18 mouse cellular contexts compared by ENCODE assay signal in the genomic region with DNA sequence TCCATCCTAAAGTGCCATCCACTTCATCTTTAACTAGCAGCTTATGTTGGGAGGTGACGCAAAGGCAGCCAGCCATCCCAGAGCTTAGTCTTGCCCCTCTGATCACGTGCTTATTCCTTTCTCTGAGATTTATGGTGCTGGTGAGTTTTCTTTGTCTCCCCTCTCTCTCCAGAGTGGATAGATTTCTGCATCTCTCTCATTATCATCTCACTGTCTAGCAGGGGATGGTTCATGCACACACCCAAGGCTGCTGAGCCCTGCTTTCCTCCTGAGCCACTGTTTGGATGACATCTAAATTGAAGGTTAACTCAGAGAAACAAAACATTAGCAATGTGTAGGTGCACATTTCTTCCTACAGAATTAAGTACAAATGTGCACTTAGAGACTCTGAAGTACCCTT.
A peak's percentile ranks its signal among the peaks of the same experiment; 100 is the strongest.
DNase-seq lines count a peak whose midpoint lies in the region; ATAC-seq lines count a peak whose summit lies in the region.
"Had no signal": no experiment of that assay in that cellular context is flagged by ENCODE, and none has a peak within 500 bp of the region (broad histone marks: within the 10 kb centered on the region; RNA-seq: fewer than 3 reads in every experiment).

No protein-coding gene starts in this region.

- H3K4me2 ChIP-seq in kidney, embryonic 15.5 days, result no peak overlapping the region
- no peak overlapping the region for H3K4me2 ChIP-seq in neural tube, embryonic 14.5 days (ENCODE audit: low read depth, low read length)
- H3K4me2 ChIP-seq in neural tube, embryonic 15.5 days, result no peak overlapping the region
- H3K4me2 ChIP-seq: embryonic facial prominence, embryonic 12.5 days; forebrain, embryonic 13.5 days; forebrain, embryonic 15.5 days had no signal

- DNase-seq in kidney, adult 8-10 months, result no peak
- no peak for DNase-seq in neural tube, embryonic 10.5 days (ENCODE audit: extremely low spot score, low spot score)
- no peak for DNase-seq in layer of hippocampus, postnatal 10 days (ENCODE audit: low spot score in 2 of 2)
- DNase-seq: adrenal gland, adult 2 months; adrenal gland, postnatal 10 days; adrenal gland, postnatal 25 days; cerebellum, adult 11-12 months; cerebellum, adult 2 months; cerebellum, adult 9-10 months; cerebellum, postnatal 10 days; cerebellum, postnatal 25 days had no signal

- H3K4me1 ChIP-seq in kidney, embryonic 15.5 days, result no peaks in the 10 kb centered on the region
- no peaks in the 10 kb centered on the region for H3K4me1 ChIP-seq in neural tube, embryonic 14.5 days (ENCODE audit: control insufficient read depth, insufficient read depth, low read length)
- no peaks in the 10 kb centered on the region for H3K4me1 ChIP-seq in neural tube, embryonic 15.5 days
- H3K4me1 ChIP-seq: embryonic facial prominence, embryonic 10.5 days; embryonic facial prominence, embryonic 12.5 days; forebrain, embryonic 13.5 days; forebrain, embryonic 15.5 days had no signal

- H3K27ac ChIP-seq in kidney, embryonic 15.5 days, result no peak overlapping the region
- no peak overlapping the region for H3K27ac ChIP-seq in neural tube, embryonic 14.5 days (ENCODE audit: low read depth, low read length)
- no peak overlapping the region for H3K27ac ChIP-seq in neural tube, embryonic 15.5 days (replicated peaks)
- H3K27ac ChIP-seq: embryonic facial prominence, embryonic 10.5 days; embryonic facial prominence, embryonic 12.5 days; forebrain, embryonic 13.5 days; forebrain, embryonic 15.5 days had no signal

- H3K4me3 ChIP-seq in kidney, embryonic 15.5 days (replicated peaks), result no peak overlapping the region
- H3K4me3 ChIP-seq in neural tube, embryonic 14.5 days (ENCODE audit: low read depth, low read length), result no peak overlapping the region
- H3K4me3 ChIP-seq in neural tube, embryonic 15.5 days (replicated peaks), result no peak overlapping the region
- H3K4me3 ChIP-seq: embryonic facial prominence, embryonic 10.5 days; embryonic facial prominence, embryonic 12.5 days; forebrain, embryonic 13.5 days; forebrain, embryonic 15.5 days had no signal

- WGBS in kidney, embryonic 15.5 days, result 26% methylated on average over 2 of the region's 2 CpGs
- 34% methylated on average over 2 of the region's 2 CpGs for WGBS in neural tube, embryonic 14.5 days
- WGBS in neural tube, embryonic 15.5 days, result 42% methylated on average over 2 of the region's 2 CpGs

- H3K9me3 ChIP-seq in kidney, embryonic 15.5 days (replicated peaks), result no peaks in the 10 kb centered on the region
- no peaks in the 10 kb centered on the region for H3K9me3 ChIP-seq in neural tube, embryonic 14.5 days (ENCODE audit: control insufficient read depth, low read length)
- H3K9me3 ChIP-seq in neural tube, embryonic 15.5 days (replicated peaks), result no peaks in the 10 kb centered on the region
- H3K9me3 ChIP-seq: embryonic facial prominence, embryonic 10.5 days; embryonic facial prominence, embryonic 12.5 days; forebrain, embryonic 13.5 days; forebrain, embryonic 15.5 days had no signal

- H3K27me3 ChIP-seq in kidney, embryonic 15.5 days, result no peaks in the 10 kb centered on the region
- no peaks in the 10 kb centered on the region for H3K27me3 ChIP-seq in neural tube, embryonic 14.5 days (ENCODE audit: control insufficient read depth, insufficient read depth, low read length)
- H3K27me3 ChIP-seq in neural tube, embryonic 15.5 days (replicated peaks), result no peaks in the 10 kb centered on the region
- H3K27me3 ChIP-seq: embryonic facial prominence, embryonic 12.5 days; forebrain, embryonic 13.5 days; forebrain, embryonic 15.5 days had no signal

- 0 out of 2 replicates have a peak, but pooled peaks have one; percentile 9 for ATAC-seq in kidney, embryonic 15.5 days (replicated peaks; ENCODE audit: low FRiP score)
- peak; percentile 44; the same call in 1 of the 2 replicates for ATAC-seq in neural tube, embryonic 14.5 days (ENCODE audit: low read depth)
- peak; percentile 68 for ATAC-seq in neural tube, embryonic 15.5 days (ENCODE audit: low FRiP score)
- ATAC-seq: forebrain, embryonic 13.5 days; forebrain, embryonic 15.5 days had no signal

- H3K36me3 ChIP-seq in kidney, embryonic 15.5 days, result no peaks in the 10 kb centered on the region
- no peaks in the 10 kb centered on the region for H3K36me3 ChIP-seq in neural tube, embryonic 14.5 days (ENCODE audit: control insufficient read depth, insufficient read depth, low read length)
- no peaks in the 10 kb centered on the region for H3K36me3 ChIP-seq in neural tube, embryonic 15.5 days
- H3K36me3 ChIP-seq: embryonic facial prominence, embryonic 10.5 days; embryonic facial prominence, embryonic 12.5 days; forebrain, embryonic 15.5 days had no signal

- no peak overlapping the region for H3K9ac ChIP-seq in kidney, embryonic 15.5 days
- no peak overlapping the region for H3K9ac ChIP-seq in neural tube, embryonic 14.5 days (replicated peaks; ENCODE audit: low read depth, low read length)
- no peak overlapping the region for H3K9ac ChIP-seq in neural tube, embryonic 15.5 days (replicated peaks)
- H3K9ac ChIP-seq: embryonic facial prominence, embryonic 12.5 days; forebrain, embryonic 13.5 days; forebrain, embryonic 15.5 days had no signal

Comparison
In these comparisons a context has a peak if more than half of its experiments do, and no peak if none do; other contexts are left out.
1. ATAC-seq: peak in every context shown above with its lines; median percentile 68 in neural tube, embryonic 15.5 days; 44 in neural tube, embryonic 14.5 days; 9 in kidney, embryonic 15.5 days.